Mouse (Mus musculus) bone marrow, adult 2 months (tissue): Measurements from ENCODE around the gene Smarca2.

Experiments used
- CTCF ChIP-seq: fragments of 200-500 bp; IDR thresholded peaks from 2 replicates; pipeline ENCODE4 v1.5.1; 2011; ENCODE audit warnings: low read length, control low read depth; ENCODE audit not compliant: control insufficient read depth, insufficient read depth
- POLR2A ChIP-seq: fragments of 200-500 bp; IDR thresholded peaks from 2 replicates; pipeline ENCODE4 v1.6.1; 2011; ENCODE audit warnings: low read depth, mild to moderate bottlenecking, control low read depth, low read length, borderline replicate concordance; ENCODE audit not compliant: control insufficient read depth

GRCm38 (mm10) chr19:26758156-26758555 is 153.3 kb downstream of the Smarca2 start:
- TF ChIP-seq CTCF (no peak), POLR2A (no peak)
